Mouse (Mus musculus): Measurements from ENCODE around the gene Ankib1. TPM values are rescaled to one million over a fixed set of nuclear protein-coding genes. Genes with fewer than 3 reads are reported as not detected.
A peak's percentile ranks its signal among the peaks of the same experiment; 100 is the strongest.

Gene Ankib1
- polyA plus RNA-seq, 1 experiment from 2014 or later, result 11.3 TPM

DNA sequence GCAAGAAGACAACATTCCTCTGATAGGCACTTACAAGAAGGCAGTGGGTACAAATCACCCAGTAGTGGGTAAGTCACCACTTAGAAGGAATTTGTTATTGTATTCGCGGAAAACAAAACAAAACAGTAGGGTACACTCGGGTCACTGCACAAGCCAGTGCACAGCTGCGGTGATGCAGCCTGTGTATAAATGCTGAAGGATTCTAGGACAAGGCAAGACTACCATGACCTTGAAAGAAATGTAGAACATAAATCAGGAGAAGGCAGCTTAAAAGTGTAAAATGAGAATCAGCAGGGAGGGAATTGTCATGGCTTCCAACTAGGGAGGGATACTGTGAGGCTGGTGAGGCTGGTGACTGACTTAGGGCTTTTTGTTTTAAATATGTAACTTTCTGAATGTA is 100.5 kb downstream of the Ankib1 start:
- ATAC-seq (replicated peaks; ENCODE audit: low FRiP score) (no peak), DNase-seq (ENCODE audit: low spot score) (no peak)
- Histone ChIP-seq H3K27ac (ENCODE audit: low read depth, low read length) (no peak overlapping the region), H3K4me2 (no peak overlapping the region), H3K27me3 (replicated peaks; ENCODE audit: control insufficient read depth, insufficient read depth, low read length) (no peaks in the 10 kb centered on the region), H3K4me3 (ENCODE audit: low read depth, low read length) (no peak overlapping the region), H3K4me1 (replicated peaks; ENCODE audit: control insufficient read depth, insufficient read depth, low read length) (no peaks in the 10 kb centered on the region), H3K9ac (ENCODE audit: low read depth, low read length) (no peak overlapping the region), H3K9me3 (ENCODE audit: control insufficient read depth, low read length) (no peaks in the 10 kb centered on the region), H3K36me3 (ENCODE audit: control insufficient read depth, insufficient read depth, low read length) (peaks cover 9% of the 10 kb centered on the region; the same call in 1 of the 2 replicates)
- WGBS, result 93% methylated on average over 4 of the region's 4 CpGs

DNA sequence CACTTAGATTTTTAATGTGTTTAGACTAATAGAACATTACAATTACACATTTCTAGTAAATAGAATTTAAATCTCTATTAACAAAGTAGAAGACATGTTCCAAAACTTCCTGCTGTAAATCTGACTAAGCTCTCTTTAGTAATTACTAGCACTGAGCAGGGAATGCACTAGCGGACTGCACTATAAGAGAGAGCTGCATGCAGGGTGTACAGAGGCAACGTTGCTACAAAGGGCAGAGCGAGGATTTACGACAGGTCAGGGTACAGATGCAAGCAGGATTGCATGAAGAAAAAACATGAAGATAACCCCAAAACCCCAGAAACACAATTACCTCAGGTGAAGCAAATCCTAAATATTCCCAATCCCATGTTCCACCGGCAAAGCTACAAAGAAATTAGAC is 102.7 kb downstream of the Ankib1 start:
- H3K4me2 ChIP-seq, result no peak overlapping the region
- no peaks in the 10 kb centered on the region for H3K4me1 ChIP-seq (replicated peaks; ENCODE audit: control insufficient read depth, insufficient read depth, low read length)
- H3K9me3 ChIP-seq (ENCODE audit: control insufficient read depth, low read length), result no peaks in the 10 kb centered on the region
- ATAC-seq (replicated peaks; ENCODE audit: low FRiP score) (no peak), DNase-seq (ENCODE audit: low spot score) (no peak)
- no peak overlapping the region for H3K9ac ChIP-seq (ENCODE audit: low read depth, low read length)
- H3K27ac ChIP-seq (ENCODE audit: low read depth, low read length), result no peak overlapping the region
- no peaks in the 10 kb centered on the region for H3K27me3 ChIP-seq (replicated peaks; ENCODE audit: control insufficient read depth, insufficient read depth, low read length)
- no peak overlapping the region for H3K4me3 ChIP-seq (ENCODE audit: low read depth, low read length)
- peaks cover 9% of the 10 kb centered on the region; the same call in 1 of the 2 replicates for H3K36me3 ChIP-seq (ENCODE audit: control insufficient read depth, insufficient read depth, low read length)
- 87% methylated on average over 5 of the region's 5 CpGs for WGBS

DNA sequence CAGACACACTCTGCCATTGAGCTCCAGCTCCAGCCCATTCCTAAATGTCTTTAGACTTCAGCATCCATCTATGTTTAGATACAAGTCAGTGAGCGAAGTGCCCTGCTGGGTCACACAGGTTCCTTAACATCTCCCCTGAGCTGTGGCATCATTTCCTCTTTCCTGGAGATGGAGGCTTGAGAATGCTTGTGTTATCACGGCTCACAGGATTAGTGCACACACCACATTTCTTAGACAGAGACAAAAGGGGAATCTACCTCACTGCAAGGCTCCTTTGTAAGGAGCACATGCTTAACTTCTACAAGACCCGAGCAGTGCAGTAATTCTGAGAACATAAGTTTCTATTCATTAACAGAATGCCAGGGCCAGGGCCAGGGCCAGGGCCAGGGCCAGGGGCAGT is 106.7 kb downstream of the Ankib1 start:
- WGBS, result 72% methylated on average over 3 of the region's 3 CpGs
- DNase-seq (ENCODE audit: low spot score), result no peak
- Histone ChIP-seq H3K9me3 (ENCODE audit: control insufficient read depth, low read length) (no peaks in the 10 kb centered on the region), H3K36me3 (ENCODE audit: control insufficient read depth, insufficient read depth, low read length) (peaks cover 13% of the 10 kb centered on the region; the same call in 1 of the 2 replicates), H3K27ac (ENCODE audit: low read depth, low read length) (no peak overlapping the region), H3K9ac (ENCODE audit: low read depth, low read length) (no peak overlapping the region), H3K4me3 (ENCODE audit: low read depth, low read length) (no peak overlapping the region), H3K27me3 (replicated peaks; ENCODE audit: control insufficient read depth, insufficient read depth, low read length) (no peaks in the 10 kb centered on the region), H3K4me1 (replicated peaks; ENCODE audit: control insufficient read depth, insufficient read depth, low read length) (no peaks in the 10 kb centered on the region), H3K4me2 (no peak overlapping the region)
- no peak for ATAC-seq (replicated peaks; ENCODE audit: low FRiP score)

DNA sequence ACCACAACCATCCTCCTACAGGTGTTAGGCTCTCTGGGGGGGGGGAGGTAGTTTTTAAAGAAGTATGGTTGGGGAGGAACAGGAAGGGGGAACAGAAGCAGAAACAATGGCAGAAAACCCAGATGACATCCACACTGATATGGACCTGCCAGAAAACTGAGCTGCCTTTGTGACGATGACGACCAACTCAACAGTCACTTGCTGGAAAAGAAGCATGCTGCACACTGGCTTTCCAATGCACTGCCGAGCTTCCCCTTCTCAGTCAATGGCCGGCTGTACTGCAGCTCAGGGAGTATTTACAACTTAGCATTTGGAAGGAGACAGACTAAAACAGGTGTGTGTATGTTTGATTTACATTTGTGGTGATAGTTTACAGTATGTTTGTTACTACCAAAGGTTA is 107.5 kb downstream of the Ankib1 start:
- Histone ChIP-seq H3K9ac (ENCODE audit: low read depth, low read length) (no peak overlapping the region), H3K36me3 (ENCODE audit: control insufficient read depth, insufficient read depth, low read length) (peaks cover 10% of the 10 kb centered on the region; the same call in 1 of the 2 replicates), H3K4me1 (replicated peaks; ENCODE audit: control insufficient read depth, insufficient read depth, low read length) (no peaks in the 10 kb centered on the region), H3K27ac (ENCODE audit: low read depth, low read length) (no peak overlapping the region), H3K4me2 (no peak overlapping the region), H3K27me3 (replicated peaks; ENCODE audit: control insufficient read depth, insufficient read depth, low read length) (no peaks in the 10 kb centered on the region), H3K4me3 (ENCODE audit: low read depth, low read length) (no peak overlapping the region), H3K9me3 (ENCODE audit: control insufficient read depth, low read length) (no peaks in the 10 kb centered on the region)
- no peak for ATAC-seq (replicated peaks; ENCODE audit: low FRiP score)
- 78% methylated on average over 4 of the region's 4 CpGs for WGBS
- DNase-seq (ENCODE audit: low spot score), result no peak

DNA sequence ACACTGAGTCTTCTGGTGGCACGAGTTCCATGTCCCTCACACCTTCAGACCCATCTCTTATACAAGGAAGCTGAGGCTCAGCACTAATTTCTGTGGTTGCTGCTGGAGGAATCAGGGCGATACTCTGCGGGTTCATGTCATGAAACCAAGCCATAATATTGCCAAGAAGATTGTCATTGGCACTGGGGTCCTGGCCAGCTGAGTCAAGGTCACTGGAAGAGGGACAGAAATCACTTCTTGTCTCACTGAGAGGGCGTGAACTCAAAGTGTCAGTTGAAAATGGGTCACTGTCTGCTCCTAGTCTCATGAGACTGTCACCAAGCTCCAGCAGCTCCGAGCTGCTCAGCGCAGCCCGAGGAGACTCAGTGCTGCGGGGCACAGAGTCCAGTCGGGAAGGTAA is 109.8 kb downstream of the Ankib1 start:
- no peak overlapping the region for H3K4me3 ChIP-seq (ENCODE audit: low read depth, low read length)
- no peaks in the 10 kb centered on the region for H3K9me3 ChIP-seq (ENCODE audit: control insufficient read depth, low read length)
- no peak overlapping the region for H3K27ac ChIP-seq (ENCODE audit: low read depth, low read length)
- H3K4me2 ChIP-seq, result no peak overlapping the region
- 95% methylated on average over 9 of the region's 9 CpGs for WGBS
- peaks cover 10% of the 10 kb centered on the region; the same call in 1 of the 2 replicates for H3K36me3 ChIP-seq (ENCODE audit: control insufficient read depth, insufficient read depth, low read length)
- DNase-seq (ENCODE audit: low spot score) (no peak), ATAC-seq (replicated peaks; ENCODE audit: low FRiP score) (no peak)
- no peak overlapping the region for H3K9ac ChIP-seq (ENCODE audit: low read depth, low read length)
- no peaks in the 10 kb centered on the region for H3K4me1 ChIP-seq (replicated peaks; ENCODE audit: control insufficient read depth, insufficient read depth, low read length)
- H3K27me3 ChIP-seq (replicated peaks; ENCODE audit: control insufficient read depth, insufficient read depth, low read length), result no peaks in the 10 kb centered on the region

DNA sequence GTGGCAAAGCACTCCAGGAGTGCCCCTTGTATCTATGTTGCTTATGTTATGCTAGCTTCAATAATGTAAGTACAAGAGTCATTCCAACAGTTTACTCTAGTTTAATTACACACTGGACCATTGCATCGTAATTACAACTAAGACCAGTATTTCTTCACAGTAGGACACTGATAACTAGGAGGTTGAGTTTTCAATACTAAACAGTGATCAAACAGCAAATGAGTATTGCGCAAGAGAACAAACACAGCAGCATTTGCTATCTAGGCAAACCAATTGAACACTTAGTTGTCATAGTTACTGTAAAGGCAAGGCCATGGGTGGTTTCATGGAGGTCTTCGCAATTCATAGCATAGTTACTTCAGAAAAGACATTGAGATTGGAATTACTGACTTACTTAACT is 111.4 kb downstream of the Ankib1 start:
- Histone ChIP-seq H3K36me3 (ENCODE audit: control insufficient read depth, insufficient read depth, low read length) (peaks cover 10% of the 10 kb centered on the region; the same call in 1 of the 2 replicates), H3K4me1 (replicated peaks; ENCODE audit: control insufficient read depth, insufficient read depth, low read length) (no peaks in the 10 kb centered on the region), H3K4me2 (no peak overlapping the region), H3K9ac (ENCODE audit: low read depth, low read length) (no peak overlapping the region), H3K9me3 (ENCODE audit: control insufficient read depth, low read length) (no peaks in the 10 kb centered on the region), H3K27me3 (replicated peaks; ENCODE audit: control insufficient read depth, insufficient read depth, low read length) (no peaks in the 10 kb centered on the region), H3K4me3 (ENCODE audit: low read depth, low read length) (no peak overlapping the region), H3K27ac (ENCODE audit: low read depth, low read length) (no peak overlapping the region)
- no peak for ATAC-seq (replicated peaks; ENCODE audit: low FRiP score)
- no peak for DNase-seq (ENCODE audit: low spot score)
- 89% methylated on average over 3 of the region's 3 CpGs for WGBS

DNA sequence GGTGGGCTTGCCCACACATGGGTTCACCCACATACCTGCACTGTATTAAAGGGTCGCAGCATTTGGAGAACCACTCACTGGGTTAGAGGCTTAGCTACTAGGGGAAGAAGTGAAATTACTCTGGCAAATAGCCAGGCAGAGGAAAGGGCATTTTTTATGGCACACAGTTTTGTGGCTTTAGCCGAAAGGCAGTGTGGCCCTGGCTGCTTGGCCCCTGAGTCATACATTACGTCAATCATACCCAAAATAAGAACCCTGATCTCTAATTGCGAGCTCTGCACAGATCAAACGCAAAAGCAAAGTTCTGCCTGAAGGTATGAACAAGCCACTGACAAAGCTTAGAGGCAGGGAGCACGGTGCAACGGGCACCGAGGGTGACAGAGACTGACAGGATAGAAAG is 114.4 kb downstream of the Ankib1 start:
- WGBS, result 91% methylated on average over 8 of the region's 8 CpGs
- ATAC-seq (replicated peaks; ENCODE audit: low FRiP score), result no peak
- Histone ChIP-seq H3K4me2 (no peak overlapping the region), H3K9me3 (ENCODE audit: control insufficient read depth, low read length) (no peaks in the 10 kb centered on the region), H3K27me3 (replicated peaks; ENCODE audit: control insufficient read depth, insufficient read depth, low read length) (no peaks in the 10 kb centered on the region), H3K4me3 (ENCODE audit: low read depth, low read length) (no peak overlapping the region), H3K36me3 (ENCODE audit: control insufficient read depth, insufficient read depth, low read length) (peaks cover 6% of the 10 kb centered on the region; the same call in 1 of the 2 replicates), H3K9ac (ENCODE audit: low read depth, low read length) (no peak overlapping the region), H3K4me1 (replicated peaks; ENCODE audit: control insufficient read depth, insufficient read depth, low read length) (no peaks in the 10 kb centered on the region), H3K27ac (ENCODE audit: low read depth, low read length) (no peak overlapping the region)
- DNase-seq (ENCODE audit: low spot score), result no peak

DNA sequence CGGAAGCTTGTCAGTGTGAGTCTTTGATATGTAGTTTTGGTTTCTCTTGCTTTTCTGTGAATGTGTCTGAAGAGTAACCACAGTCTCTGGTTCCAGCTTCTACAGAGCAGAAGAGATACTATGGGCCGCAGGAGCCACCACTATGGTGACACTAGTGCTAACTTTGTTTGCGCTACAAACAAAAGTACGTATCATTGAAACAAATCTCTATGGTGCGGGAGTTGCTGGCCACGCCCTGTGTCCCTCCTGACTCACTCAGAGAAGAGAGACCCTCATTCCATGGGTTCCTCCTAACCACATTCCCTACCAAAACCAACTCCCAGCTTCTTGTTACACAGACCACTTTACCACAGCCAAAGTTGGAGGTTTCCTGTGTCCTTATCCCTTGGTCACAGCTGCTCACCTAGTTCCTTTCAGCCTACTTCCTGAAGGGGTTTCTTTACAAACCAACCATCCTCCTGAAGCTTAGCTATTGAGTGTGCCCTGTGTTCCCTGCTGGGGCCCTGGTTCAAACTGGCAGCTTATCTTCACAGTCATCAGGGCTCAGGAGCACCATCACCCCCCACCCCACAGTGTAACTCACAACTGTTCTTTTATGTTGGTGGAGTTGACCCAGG is 132.7 kb downstream of the Ankib1 start:
- H3K27me3 ChIP-seq (replicated peaks; ENCODE audit: control insufficient read depth, insufficient read depth, low read length), result no peaks in the 10 kb centered on the region
- H3K27ac ChIP-seq (ENCODE audit: low read depth, low read length), result no peak overlapping the region
- DNase-seq (ENCODE audit: low spot score) (no peak), ATAC-seq (replicated peaks; ENCODE audit: low FRiP score) (peak; percentile 69)
- H3K4me1 ChIP-seq (replicated peaks; ENCODE audit: control insufficient read depth, insufficient read depth, low read length), result peaks cover 6% of the 10 kb centered on the region; the same call in 1 of the 2 replicates
- H3K4me2 ChIP-seq, result peak overlapping the region; percentile 31
- H3K4me3 ChIP-seq (ENCODE audit: low read depth, low read length), result no peak overlapping the region
- H3K9me3 ChIP-seq (ENCODE audit: control insufficient read depth, low read length), result no peaks in the 10 kb centered on the region
- H3K36me3 ChIP-seq (ENCODE audit: control insufficient read depth, insufficient read depth, low read length), result no peaks in the 10 kb centered on the region
- 44% methylated on average over 6 of the region's 6 CpGs for WGBS
- H3K9ac ChIP-seq (ENCODE audit: low read depth, low read length), result no peak overlapping the region

DNA sequence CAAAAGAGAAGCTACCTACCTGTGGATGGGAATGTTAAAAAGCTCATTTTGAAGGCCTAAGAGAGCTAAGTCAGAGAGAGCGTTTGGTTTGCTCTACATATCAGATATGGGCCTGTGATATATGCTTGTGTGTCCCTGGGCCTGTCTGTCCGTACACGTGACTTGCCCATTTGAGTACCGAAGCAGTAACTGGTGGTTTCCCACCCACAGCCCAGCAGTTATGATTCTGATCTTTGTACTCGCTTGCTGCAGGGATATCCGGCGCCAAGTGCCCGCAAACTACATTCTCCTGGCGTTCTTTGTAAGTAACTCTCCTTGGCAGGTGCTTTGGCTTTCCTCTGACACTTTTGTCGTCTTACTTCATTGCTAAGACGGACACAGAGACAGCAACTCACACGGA is 136.1 kb downstream of the Ankib1 start:
- Histone ChIP-seq H3K9me3 (ENCODE audit: control insufficient read depth, low read length) (no peaks in the 10 kb centered on the region), H3K27ac (ENCODE audit: low read depth, low read length) (no peak overlapping the region), H3K27me3 (replicated peaks; ENCODE audit: control insufficient read depth, insufficient read depth, low read length) (no peaks in the 10 kb centered on the region), H3K4me2 (no peak overlapping the region), H3K4me1 (replicated peaks; ENCODE audit: control insufficient read depth, insufficient read depth, low read length) (peaks cover 6% of the 10 kb centered on the region; the same call in 1 of the 2 replicates), H3K36me3 (ENCODE audit: control insufficient read depth, insufficient read depth, low read length) (no peaks in the 10 kb centered on the region), H3K4me3 (ENCODE audit: low read depth, low read length) (no peak overlapping the region), H3K9ac (ENCODE audit: low read depth, low read length) (no peak overlapping the region)
- ATAC-seq (replicated peaks; ENCODE audit: low FRiP score), result no peak
- no peak for DNase-seq (ENCODE audit: low spot score)
- WGBS, result 79% methylated on average over 12 of the region's 12 CpGs

Measured in liver, embryonic 11.5 days (tissue).